Mouse (Mus musculus): Measurements from ENCODE around the gene Zfp941.

- no peak for TF ChIP-seq CTCF (IDR thresholded peaks at IDR 0.05; ENCODE audit: low read depth)
- TF ChIP-seq EP300 (IDR thresholded peaks at IDR 0.05; ENCODE audit: low read depth) = no peak
Observed at GRCm38 (mm10) chr7:140836243-140837115, 14.5 kb upstream of the Zfp941 start.

Measured in liver, embryonic 14.5 days (tissue).